Mouse (Mus musculus): Measurements from ENCODE around the gene Fyn.

- TF ChIP-seq CTCF (IDR thresholded peaks at IDR 0.05; ENCODE audit: low read depth), result no peak
- TF ChIP-seq EP300 (IDR thresholded peaks at IDR 0.05; ENCODE audit: low read depth), result no peak
Measured at GRCm38 (mm10) chr10:39370786-39371221, 2.1 kb downstream of the Fyn start.

Measured in liver, postnatal 0 days (tissue).